Comparison of ENCODE assay signal across 22 mouse cellular contexts in genomic region chr2:178704510-178704909, GRCm38 (mm10).
DNase-seq lines count a peak whose midpoint lies in the region; ATAC-seq lines count a peak whose summit lies in the region.
"Had no signal": no experiment of that assay in that cellular context is flagged by ENCODE, and none has a peak within 500 bp of the region (broad histone marks: within the 10 kb centered on the region; RNA-seq: fewer than 3 reads in every experiment).

No protein-coding gene starts in this region.

- no peak for DNase-seq in retina, postnatal 1 day
- no peak for DNase-seq in layer of hippocampus, adult 9-10 months (ENCODE audit: low spot score)
- no peak for DNase-seq in cerebellum, postnatal 14 days
- DNase-seq: adrenal gland, adult 2 months; adrenal gland, adult 8-10 months; adrenal gland, postnatal 10 days; adrenal gland, postnatal 14 days; adrenal gland, postnatal 25 days; adrenal gland, postnatal 36 days; B cell, adult 2 months; cerebellum, adult 11 months; cerebellum, adult 11-12 months had no signal

- no peaks in the 10 kb centered on the region for H3K9me3 ChIP-seq in neural tube, embryonic 15.5 days (replicated peaks)

- no peak overlapping the region for H3K9ac ChIP-seq in neural tube, embryonic 15.5 days (replicated peaks)

- no peaks in the 10 kb centered on the region for H3K27me3 ChIP-seq in neural tube, embryonic 15.5 days (replicated peaks)
- H3K27me3 ChIP-seq: CH12.LX, Patski had no signal

- 86% methylated on average over 3 of the region's 3 CpGs for WGBS in neural tube, embryonic 15.5 days

- no peaks in the 10 kb centered on the region for H3K36me3 ChIP-seq in neural tube, embryonic 15.5 days
- H3K36me3 ChIP-seq: G1E had no signal

- no peak overlapping the region for H3K27ac ChIP-seq in neural tube, embryonic 15.5 days (replicated peaks)

- no peaks in the 10 kb centered on the region for H3K4me1 ChIP-seq in neural tube, embryonic 15.5 days

- H3K4me3 ChIP-seq in neural tube, embryonic 15.5 days (replicated peaks) = no peak overlapping the region

- H3K4me2 ChIP-seq in neural tube, embryonic 15.5 days = no peak overlapping the region

- ATAC-seq in common myeloid progenitor, adult 5-6 weeks (replicated peaks; ENCODE audit: low read depth, poor library complexity, severe bottlenecking) = peak; percentile 62
- peak; percentile 44 for ATAC-seq in granulocyte monocyte progenitor cell, adult 5-6 weeks (replicated peaks; ENCODE audit: poor library complexity, severe bottlenecking)
- 0 out of 2 replicates have a peak, but pooled peaks have one; percentile 14 for ATAC-seq in megakaryocyte, adult 5-6 weeks (ENCODE audit: poor library complexity, severe bottlenecking)
- peak; percentile 51 for ATAC-seq in megakaryocyte progenitor cell, adult 5-6 weeks (replicated peaks; ENCODE audit: poor library complexity)
- no peak for ATAC-seq in neural tube, embryonic 15.5 days (ENCODE audit: low FRiP score)
- ATAC-seq: activated CD4-positive, CD25-positive, alpha-beta regulatory T cell, adult 4 months; CD4-positive, CD25-positive, alpha-beta regulatory T cell, adult 4 months; Patski had no signal
